Mouse (Mus musculus): Measurements from ENCODE around the gene Nav2.
A peak's percentile ranks its signal among the peaks of the same experiment; 100 is the strongest.

Nav2 gene

GRCm38 (mm10) chr7:49204856-49205255 lies 296.3 kb downstream of the Nav2 start:
- peak in 1 of 2 experiments; percentile 13 for DNase-seq (ENCODE audit: low spot score in 2 of 2)

GRCm38 (mm10) chr7:49205551-49205950 lies 297.0 kb downstream of the Nav2 start:
- DNase-seq (ENCODE audit: low spot score in 2 of 2) = no peak

- peak; percentile 25 to 29 for DNase-seq (ENCODE audit: low spot score in 2 of 2)
Measured at GRCm38 (mm10) chr7:49206775-49207676, 298.5 kb downstream of the Nav2 start.

- peak; percentile 56 to 75 for DNase-seq (ENCODE audit: low spot score in 2 of 2)
Measured at GRCm38 (mm10) chr7:49209526-49209925, 301.0 kb downstream of the Nav2 start.

GRCm38 (mm10) chr7:49210721-49211120 lies 302.2 kb downstream of the Nav2 start:
- no peak for DNase-seq (ENCODE audit: low spot score in 2 of 2)

- peak; percentile 62 to 70 for DNase-seq (ENCODE audit: low spot score in 2 of 2)
Measured at GRCm38 (mm10) chr7:49213011-49213410, 304.5 kb downstream of the Nav2 start.

GRCm38 (mm10) chr7:49217786-49218185 lies 309.3 kb downstream of the Nav2 start:
- no peak for DNase-seq (ENCODE audit: low spot score in 2 of 2)

GRCm38 (mm10) chr7:49225741-49226140 lies 317.2 kb downstream of the Nav2 start:
- DNase-seq (ENCODE audit: low spot score in 2 of 2) = no peak

- peak; percentile 29 to 53 for DNase-seq (ENCODE audit: low spot score in 2 of 2)
Measured at GRCm38 (mm10) chr7:49232969-49233368, 324.5 kb downstream of the Nav2 start.

- no peak for DNase-seq (ENCODE audit: low spot score in 2 of 2)
Measured at GRCm38 (mm10) chr7:49234288-49234687, 325.8 kb downstream of the Nav2 start.

- DNase-seq (ENCODE audit: low spot score in 2 of 2) = no peak
Measured at GRCm38 (mm10) chr7:49235271-49235681, 326.8 kb downstream of the Nav2 start.

- peak in 1 of 2 experiments; percentile 24 for DNase-seq (ENCODE audit: low spot score in 2 of 2)
Measured at GRCm38 (mm10) chr7:49235821-49236220, 327.3 kb downstream of the Nav2 start.

- DNase-seq (ENCODE audit: low spot score in 2 of 2) = no peak
Measured at GRCm38 (mm10) chr7:49240461-49240860, 331.9 kb downstream of the Nav2 start.

- no peak for DNase-seq (ENCODE audit: low spot score in 2 of 2)
Measured at GRCm38 (mm10) chr7:49241229-49241751, 332.8 kb downstream of the Nav2 start.

GRCm38 (mm10) chr7:49242261-49242660 lies 333.7 kb downstream of the Nav2 start:
- no peak for DNase-seq (ENCODE audit: low spot score in 2 of 2)

- DNase-seq (ENCODE audit: low spot score in 2 of 2) = no peak
Measured at GRCm38 (mm10) chr7:49243079-49243478, 334.6 kb downstream of the Nav2 start.

GRCm38 (mm10) chr7:49245537-49246239 lies 337.2 kb downstream of the Nav2 start:
- peak; percentile 91 to 92 for DNase-seq (ENCODE audit: low spot score in 2 of 2)

GRCm38 (mm10) chr7:49246240-49246578 lies 337.7 kb downstream of the Nav2 start:
- DNase-seq (ENCODE audit: low spot score in 2 of 2) = no peak

- peak in 1 of 2 experiments; percentile 15 for DNase-seq (ENCODE audit: low spot score in 2 of 2)
Measured at GRCm38 (mm10) chr7:49246584-49247481, 338.3 kb downstream of the Nav2 start.

- peak; percentile 84 to 85 for DNase-seq (ENCODE audit: low spot score in 2 of 2)
Measured at GRCm38 (mm10) chr7:49247744-49248331, 339.3 kb downstream of the Nav2 start.
